Mouse (Mus musculus) erythroblast, embryonic 14.5 days (primary cell): ENCODE results near the gene Tmem108.

Source experiments
- GATA1 ChIP-seq: IDR thresholded peaks from 2 replicates; pipeline ENCODE4 v1.6.1; 2012; ENCODE audit warnings: low read length, inconsistent platforms, mixed read lengths
- TAL1 ChIP-seq: IDR thresholded peaks from 3 replicates; pipeline ENCODE4 v1.6.1; 2012; ENCODE audit warnings: low read length, inconsistent platforms, mixed read lengths

- no peak for TF ChIP-seq GATA1
- no peak for TF ChIP-seq TAL1
Measured at GRCm38 (mm10) chr9:103471784-103472183, 289.9 kb downstream of the Tmem108 start.
